Mouse (Mus musculus): ENCODE results near the gene Gatd1.

DNA sequence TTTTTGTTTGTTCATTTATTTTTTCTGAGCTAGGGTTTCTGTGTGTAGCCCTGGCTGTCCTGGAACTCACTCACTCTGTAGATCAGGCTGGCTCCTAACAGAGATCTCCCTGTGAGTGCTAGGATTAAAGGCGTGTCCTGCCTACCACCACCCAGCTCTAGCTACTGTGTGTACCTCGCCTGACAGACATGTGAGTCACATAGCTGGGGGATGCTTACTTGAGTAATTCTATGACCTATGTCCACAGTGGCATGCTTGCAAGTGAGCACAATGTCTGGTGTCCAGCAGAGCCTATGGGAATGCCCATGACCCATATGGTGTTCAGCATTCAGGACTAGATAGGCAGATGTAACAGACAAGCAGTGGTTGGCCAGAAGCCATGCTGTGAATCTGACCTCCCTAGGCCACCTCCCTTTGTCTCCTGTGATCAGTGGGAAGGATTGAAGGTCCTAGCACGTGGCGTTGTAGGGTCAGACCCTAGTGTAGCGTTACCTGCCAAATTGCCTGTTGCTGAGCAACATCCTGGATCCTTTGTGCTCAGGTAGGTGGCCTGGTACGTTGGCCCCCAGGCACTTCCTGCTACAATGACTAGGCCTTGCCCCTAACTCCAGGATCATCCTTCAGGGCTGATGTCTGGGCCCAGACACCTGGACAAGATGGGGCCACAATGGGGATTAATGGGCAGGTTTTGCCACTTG, 2.4 kb upstream of the Gatd1 start:
- TF ChIP-seq RCOR1 (IDR thresholded peaks at IDR 0.05; ENCODE audit: low read depth, low read length) (no peak), CTCF (IDR thresholded peaks at IDR 0.05 in 2 of 3, conservative IDR thresholded peaks at IDR 0.05 in 1 of 3; ENCODE audit: control insufficient read depth in 1 of 3, insufficient read depth in 1 of 3, low read depth in 2 of 3, low read length in 3 of 3, poor library complexity in 1 of 3, severe bottlenecking in 1 of 3) (no peak)
